Mouse (Mus musculus) megakaryocyte, embryonic 14.5 days (primary cell): Measurements from ENCODE around the gene Nrap.

ENCODE experiments used
- FLI1 ChIP-seq: IDR thresholded peaks from 2 replicates; pipeline ENCODE4 v1.6.1; 2012; ENCODE audit warnings: low read length, inconsistent platforms, mixed read lengths
- GATA1 ChIP-seq: IDR thresholded peaks from 3 replicates; pipeline ENCODE4 v1.6.1; 2012; ENCODE audit warnings: mixed read lengths, low read length, inconsistent platforms, borderline replicate concordance

- no peak for TF ChIP-seq GATA1
- TF ChIP-seq FLI1, result no peak
Measured at GRCm38 (mm10) chr19:56397663-56398527, 8.1 kb upstream of the Nrap start.
